Mouse (Mus musculus) heart, embryonic 13.5 days (tissue): Measurements from ENCODE around the gene Haus2. TPM values are rescaled to one million over a fixed set of nuclear protein-coding genes. Genes with fewer than 3 reads are reported as not detected.

Experiments
- ATAC-seq: fragments of 200-750 bp; cut with Nextera tagmentation; 2 replicates; pipeline ENCODE4 v1.8.0; 2017; ENCODE audit warnings: moderate TSS enrichment; ENCODE audit not compliant: insufficient number of reproducible peaks, low FRiP score, low TSS enrichment; ENCODE audit errors: extremely low read depth
- H3K27ac ChIP-seq: fragments of 300-500 bp; sonication (generic); replicated peaks from 2 replicates; pipeline ENCODE4 v1.5.1; 2015; ENCODE audit warnings: moderate library complexity, mild to moderate bottlenecking, inconsistent platforms
- H3K27me3 ChIP-seq: fragments of 300-500 bp; sonication (generic); replicated peaks from 2 replicates; pipeline ENCODE4 v1.6.1; 2015; ENCODE audit warnings: mild to moderate bottlenecking, inconsistent platforms
- H3K36me3 ChIP-seq: fragments of 300-500 bp; sonication (generic); 2 replicates; pipeline ENCODE4 v1.6.1; 2015; ENCODE audit warnings: mild to moderate bottlenecking, inconsistent platforms
- H3K4me1 ChIP-seq: fragments of 300-500 bp; sonication (generic); 2 replicates; pipeline ENCODE4 v1.6.1; 2015; ENCODE audit warnings: inconsistent platforms
- H3K4me2 ChIP-seq: fragments of 300-500 bp; sonication (generic); 2 replicates; pipeline ENCODE4 v1.6.1; 2015; ENCODE audit warnings: inconsistent platforms, mild to moderate bottlenecking, moderate library complexity
- H3K4me3 ChIP-seq: fragments of 300-500 bp; sonication (generic); 2 replicates; pipeline ENCODE4 v1.5.1; 2015; ENCODE audit warnings: moderate library complexity, mild to moderate bottlenecking, inconsistent platforms
- H3K9ac ChIP-seq: fragments of 300-500 bp; sonication (generic); 2 replicates; pipeline ENCODE4 v1.6.1; 2015; ENCODE audit warnings: inconsistent platforms, mild to moderate bottlenecking, moderate library complexity
- H3K9me3 ChIP-seq: fragments of 300-500 bp; sonication (generic); 2 replicates; pipeline ENCODE4 v1.6.1; 2016; ENCODE audit warnings: inconsistent platforms
- WGBS: fragments of 180-500 bp; shearing (Covaris S2); methylation state at CpG from one replicate; pipeline ENCODE4 v1.1.7; 2015; ENCODE audit warnings: mixed read lengths; 5-methylcytosine and 5-hydroxymethylcytosine counted together
- polyA plus RNA-seq: library from polyadenylated mRNA; unstranded; fragments of >200 nt; fragmentation: Nextera tagmentation; extraction: Ambion mirVana; gene quantifications from 2 replicates; pipeline ENCODE4 v1.2.1, GENCODE M21; 2015

Haus2 gene
- polyA plus RNA-seq, 1 experiment from 2014 or later: 18.9 TPM

DNA sequence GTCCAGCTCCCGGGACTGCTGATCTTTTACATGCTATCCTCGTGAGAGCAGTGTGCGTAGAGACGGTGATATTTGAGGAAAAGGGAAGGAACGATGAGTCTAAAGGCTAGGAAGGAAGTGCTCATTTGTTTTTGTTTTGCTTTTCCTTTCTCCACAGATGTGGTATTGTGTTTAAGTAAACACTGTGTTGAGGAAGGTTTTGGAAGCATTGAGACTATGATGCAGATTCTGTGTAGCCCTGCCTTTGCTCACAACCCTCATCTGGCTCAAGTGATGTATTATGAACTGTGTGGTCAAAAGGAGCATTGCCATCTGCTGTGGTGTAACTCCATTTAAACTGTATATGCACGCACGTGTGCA, 43.7 kb downstream of the Haus2 start:
- Histone ChIP-seq H3K27ac (peak overlapping the region; percentile 36; the same call in 1 of the 2 replicates), H3K4me2 (no peak overlapping the region), H3K9me3 (no peaks in the 10 kb centered on the region), H3K4me1 (peaks cover 12% of the 10 kb centered on the region), H3K27me3 (no peaks in the 10 kb centered on the region), H3K4me3 (no peak overlapping the region), H3K9ac (no peak overlapping the region), H3K36me3 (no peaks in the 10 kb centered on the region)
- ATAC-seq: no peak
- WGBS: 68% methylated on average over 7 of the region's 7 CpGs

DNA sequence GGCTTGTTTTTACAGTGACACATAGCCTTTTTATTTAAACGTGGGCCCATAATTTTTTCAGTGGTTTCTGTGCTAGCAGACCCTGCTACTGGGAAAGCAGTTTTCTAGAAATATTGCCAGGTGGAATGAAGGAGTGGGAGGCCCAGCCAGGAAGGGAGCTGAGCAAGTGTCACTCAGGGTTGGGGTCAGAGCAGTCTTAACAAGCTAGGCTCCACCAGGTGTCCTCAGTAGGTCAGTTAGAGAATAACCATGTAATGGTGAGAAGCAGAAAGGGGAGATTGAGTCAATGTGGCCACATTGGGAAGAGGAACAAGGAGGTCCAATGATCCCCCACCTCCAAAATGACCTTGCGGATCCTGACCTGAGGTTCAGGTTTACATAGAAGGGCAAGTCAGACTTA, 45.5 kb downstream of the Haus2 start:
- Histone ChIP-seq H3K27ac (no peak overlapping the region), H3K9ac (no peak overlapping the region), H3K4me1 (peaks cover 12% of the 10 kb centered on the region), H3K36me3 (no peaks in the 10 kb centered on the region), H3K4me3 (no peak overlapping the region), H3K27me3 (no peaks in the 10 kb centered on the region), H3K9me3 (no peaks in the 10 kb centered on the region), H3K4me2 (no peak overlapping the region)
- whole genome bisulfite sequencing: 67% methylated on average over 2 of the region's 2 CpGs
- ATAC-seq: no peak

DNA sequence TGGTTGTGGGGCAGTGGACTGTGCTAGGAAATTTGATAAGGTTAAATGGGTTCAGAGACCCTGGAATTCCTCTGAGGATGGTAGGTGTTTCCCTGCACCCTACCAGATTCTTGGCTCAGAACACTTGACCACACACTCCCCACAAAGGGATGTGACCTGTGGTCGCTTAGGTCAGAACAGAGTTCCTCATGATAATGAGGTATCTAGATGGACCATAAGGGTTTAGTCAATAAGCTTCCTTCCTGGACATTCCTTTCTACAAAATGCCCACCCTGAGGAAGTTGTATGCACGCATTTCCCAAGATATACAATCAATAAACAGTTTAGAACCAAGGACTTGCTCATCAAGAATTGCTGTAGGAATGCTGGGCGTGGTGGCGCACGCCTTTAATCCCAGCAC, 46.7 kb downstream of the Haus2 start:
- H3K36me3 ChIP-seq: no peaks in the 10 kb centered on the region
- H3K4me2 ChIP-seq: no peak overlapping the region
- H3K9ac ChIP-seq: no peak overlapping the region
- H3K27ac ChIP-seq: no peak overlapping the region
- 85% methylated on average over 5 of the region's 5 CpGs for WGBS
- no peak overlapping the region for H3K4me3 ChIP-seq
- peaks cover 20% of the 10 kb centered on the region for H3K4me1 ChIP-seq
- no peaks in the 10 kb centered on the region for H3K27me3 ChIP-seq
- ATAC-seq: no peak
- no peaks in the 10 kb centered on the region for H3K9me3 ChIP-seq

DNA sequence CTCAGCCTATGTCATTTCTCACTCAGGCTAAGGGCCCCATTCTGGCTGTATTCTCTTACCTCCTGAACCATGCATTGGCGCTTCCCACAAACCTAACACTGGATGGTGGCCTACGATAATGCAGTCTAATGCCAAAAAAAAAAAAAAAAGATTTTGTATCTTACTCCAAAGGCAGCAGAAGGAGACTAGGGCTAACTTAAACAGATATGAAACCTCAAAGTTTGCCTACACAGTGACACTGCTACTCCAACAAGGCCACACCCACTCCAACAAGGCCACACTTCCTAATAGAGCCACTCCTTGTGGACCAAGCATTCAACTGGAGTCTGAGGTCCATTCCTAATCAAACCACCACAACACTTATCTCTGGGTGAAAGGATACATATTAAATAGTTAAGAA, 47.5 kb downstream of the Haus2 start:
- Histone ChIP-seq H3K36me3 (no peaks in the 10 kb centered on the region), H3K9ac (no peak overlapping the region), H3K27me3 (no peaks in the 10 kb centered on the region), H3K9me3 (no peaks in the 10 kb centered on the region), H3K4me3 (no peak overlapping the region), H3K27ac (no peak overlapping the region), H3K4me1 (peaks cover 20% of the 10 kb centered on the region), H3K4me2 (no peak overlapping the region)
- no peak for ATAC-seq
- WGBS: 92% methylated on average over 2 of the region's 2 CpGs

DNA sequence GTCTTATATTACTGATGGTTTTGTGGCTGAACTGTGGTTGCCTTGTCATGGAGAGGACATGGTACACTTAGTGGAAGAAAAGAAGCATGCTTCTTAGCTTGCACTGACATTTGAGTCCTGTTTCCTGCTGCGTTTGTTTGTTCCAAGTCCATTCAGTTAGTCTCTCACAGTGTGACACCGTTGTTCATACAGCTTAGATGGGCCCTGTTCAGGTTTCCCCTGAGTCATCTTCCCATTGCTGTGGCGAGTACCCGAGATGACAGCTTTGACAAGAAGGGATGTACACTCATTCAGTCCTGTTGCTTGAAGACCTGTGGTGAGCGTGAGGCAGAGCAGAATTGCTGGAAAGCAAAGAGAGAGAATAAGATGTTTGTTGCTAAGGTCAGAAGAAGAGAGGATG, 49.3 kb downstream of the Haus2 start:
- Histone ChIP-seq H3K36me3 (no peaks in the 10 kb centered on the region), H3K9ac (no peak overlapping the region), H3K4me1 (peaks cover 12% of the 10 kb centered on the region), H3K9me3 (no peaks in the 10 kb centered on the region), H3K4me3 (no peak overlapping the region), H3K4me2 (no peak overlapping the region), H3K27me3 (no peaks in the 10 kb centered on the region), H3K27ac (no peak overlapping the region)
- ATAC-seq: no peak
- WGBS: 68% methylated on average over 5 of the region's 5 CpGs

DNA sequence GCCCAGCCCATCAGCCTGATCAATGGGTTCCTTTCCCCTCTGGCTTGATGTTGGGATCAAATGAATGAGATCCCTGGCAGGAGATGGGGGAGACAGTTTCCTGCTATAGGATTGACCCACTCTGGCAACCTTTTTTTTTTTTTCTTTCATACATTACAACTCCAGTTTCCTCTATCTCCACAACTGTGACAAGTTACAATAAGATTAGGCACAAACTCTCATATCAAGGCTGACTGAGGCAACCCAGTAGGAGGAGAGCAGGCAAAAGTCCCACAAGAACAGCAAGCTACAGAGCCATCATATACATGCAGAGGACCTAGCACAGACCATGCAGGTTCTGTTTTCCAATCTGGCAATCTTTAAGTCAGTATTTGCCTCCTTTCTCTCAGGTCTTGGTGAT, 50.1 kb downstream of the Haus2 start:
- H3K9me3 ChIP-seq: no peaks in the 10 kb centered on the region
- ATAC-seq: no peak
- H3K9ac ChIP-seq: no peak overlapping the region
- no peaks in the 10 kb centered on the region for H3K27me3 ChIP-seq
- no peak overlapping the region for H3K4me2 ChIP-seq
- peaks cover 18% of the 10 kb centered on the region for H3K4me1 ChIP-seq
- no peak overlapping the region for H3K27ac ChIP-seq
- H3K36me3 ChIP-seq: no peaks in the 10 kb centered on the region
- H3K4me3 ChIP-seq: no peak overlapping the region

DNA sequence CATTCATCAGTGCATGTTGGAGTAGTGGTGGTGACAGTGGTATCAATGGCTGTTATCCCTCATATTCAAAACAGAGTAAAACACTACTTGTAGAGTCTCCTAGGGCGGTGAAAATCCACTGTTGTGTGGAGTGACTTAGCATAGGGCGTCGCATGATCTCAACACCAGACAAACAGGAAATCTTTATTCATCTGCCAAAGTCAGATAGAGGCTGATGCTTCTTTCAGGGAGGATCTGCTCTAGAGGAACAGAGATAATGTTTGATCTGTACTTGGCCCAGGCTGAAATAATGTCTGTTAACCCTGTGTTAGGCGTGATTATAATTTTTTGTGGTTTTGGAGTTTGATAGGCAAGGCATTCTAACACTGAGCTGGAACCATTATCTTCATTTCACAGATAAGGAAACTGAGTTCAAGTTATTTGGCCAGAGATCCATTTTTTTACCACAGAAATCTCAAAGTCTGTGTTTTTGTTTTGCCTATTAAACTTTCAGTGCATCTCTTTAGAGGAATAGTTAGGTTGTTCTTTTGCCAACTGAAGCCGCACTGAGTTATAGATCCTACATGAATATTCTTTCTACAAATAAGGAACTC, 51.4 kb downstream of the Haus2 start:
- H3K36me3 ChIP-seq: no peaks in the 10 kb centered on the region
- no peak overlapping the region for H3K4me2 ChIP-seq
- peaks cover 18% of the 10 kb centered on the region for H3K4me1 ChIP-seq
- H3K27me3 ChIP-seq: no peaks in the 10 kb centered on the region
- H3K9me3 ChIP-seq: no peaks in the 10 kb centered on the region
- 45% methylated on average over 5 of the region's 5 CpGs for WGBS
- H3K4me3 ChIP-seq: no peak overlapping the region
- ATAC-seq: no peak
- no peak overlapping the region for H3K27ac ChIP-seq
- no peak overlapping the region for H3K9ac ChIP-seq

DNA sequence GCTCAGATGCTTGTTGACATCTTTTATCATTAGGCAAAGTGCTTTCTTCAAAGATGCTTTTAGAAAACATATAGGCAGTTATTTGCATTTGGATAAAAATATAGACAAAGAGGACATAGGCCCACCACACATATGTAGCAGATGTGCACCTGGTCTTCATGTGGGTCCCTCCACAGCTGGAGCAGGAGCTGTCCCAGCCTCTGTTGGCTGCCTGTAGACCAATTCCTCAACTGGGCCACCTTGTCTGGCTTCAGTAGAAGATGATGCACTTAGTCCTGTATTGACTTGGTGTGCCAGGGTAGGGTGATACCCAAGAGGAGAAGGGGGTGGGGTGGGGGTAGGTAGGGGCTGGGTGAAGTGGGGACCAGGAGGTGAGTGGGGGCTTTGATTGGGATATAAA, 53.6 kb downstream of the Haus2 start:
- Histone ChIP-seq H3K4me1 (peaks cover 18% of the 10 kb centered on the region), H3K36me3 (peaks cover 8% of the 10 kb centered on the region), H3K27me3 (no peaks in the 10 kb centered on the region), H3K27ac (no peak overlapping the region), H3K4me3 (no peak overlapping the region), H3K4me2 (no peak overlapping the region), H3K9me3 (no peaks in the 10 kb centered on the region), H3K9ac (no peak overlapping the region)
- ATAC-seq: no peak

DNA sequence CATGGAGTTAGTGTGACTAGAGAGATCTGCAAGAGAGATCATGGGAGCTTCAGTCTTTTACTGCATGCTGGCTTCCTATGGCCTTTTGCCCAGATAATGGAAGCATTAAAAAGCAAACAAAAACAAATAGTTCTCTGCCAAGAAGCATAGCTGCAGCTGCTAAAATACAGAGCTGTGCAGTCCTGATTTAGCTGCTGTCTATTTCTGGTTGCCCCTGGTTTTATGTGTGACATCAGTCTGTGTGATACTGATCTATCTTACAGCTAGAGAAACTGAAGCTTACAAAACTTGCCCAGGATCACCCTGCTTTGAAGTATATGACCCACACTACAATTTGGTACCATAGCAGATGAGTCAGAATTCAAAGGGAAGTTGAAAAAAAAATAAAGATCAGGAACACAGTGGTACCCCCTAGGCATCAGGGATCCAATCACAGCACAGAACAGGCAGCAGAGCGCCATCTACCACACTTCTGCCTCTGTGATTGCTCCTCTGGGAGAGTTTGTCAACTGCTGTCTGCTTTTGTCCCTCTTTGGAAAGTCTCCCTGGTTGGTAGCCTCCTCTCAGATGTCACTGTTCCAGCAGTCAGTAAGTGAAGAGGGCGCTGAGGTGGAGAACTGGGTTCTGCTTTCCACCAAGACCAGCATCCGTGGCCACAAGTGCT, 54.4 kb downstream of the Haus2 start:
- H3K27ac ChIP-seq: no peak overlapping the region
- no peaks in the 10 kb centered on the region for H3K27me3 ChIP-seq
- H3K36me3 ChIP-seq: peaks cover 8% of the 10 kb centered on the region
- H3K9me3 ChIP-seq: no peaks in the 10 kb centered on the region
- H3K9ac ChIP-seq: no peak overlapping the region
- peaks cover 18% of the 10 kb centered on the region for H3K4me1 ChIP-seq
- 68% methylated on average over 3 of the region's 3 CpGs for WGBS
- no peak overlapping the region for H3K4me3 ChIP-seq
- H3K4me2 ChIP-seq: no peak overlapping the region
- ATAC-seq: no peak

DNA sequence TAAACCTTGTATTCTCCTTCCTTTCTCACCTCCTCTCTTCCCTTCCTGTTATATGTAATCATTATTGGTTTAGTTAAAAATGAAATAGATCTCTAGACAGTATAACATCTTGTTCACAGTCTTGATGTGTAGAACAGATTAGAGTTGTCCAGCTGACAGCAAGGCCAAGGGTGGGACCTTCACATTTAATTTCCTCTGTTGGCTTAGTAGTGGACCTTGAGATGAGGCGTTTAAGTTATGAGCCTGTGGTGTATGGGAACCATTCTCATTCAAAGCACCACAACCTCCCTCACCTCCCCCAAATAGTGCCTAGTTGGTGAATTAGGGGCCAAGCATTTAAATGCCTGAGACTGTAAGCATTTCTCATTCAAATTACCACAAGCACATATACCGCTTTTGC, 58.3 kb downstream of the Haus2 start:
- peaks cover 8% of the 10 kb centered on the region for H3K36me3 ChIP-seq
- no peak for ATAC-seq
- H3K4me2 ChIP-seq: no peak overlapping the region
- no peak overlapping the region for H3K4me3 ChIP-seq
- H3K9ac ChIP-seq: no peak overlapping the region
- H3K27me3 ChIP-seq: no peaks in the 10 kb centered on the region
- 81% methylated on average over 2 of the region's 2 CpGs for WGBS
- H3K4me1 ChIP-seq: peaks cover 10% of the 10 kb centered on the region
- H3K9me3 ChIP-seq: no peaks in the 10 kb centered on the region
- H3K27ac ChIP-seq: no peak overlapping the region

DNA sequence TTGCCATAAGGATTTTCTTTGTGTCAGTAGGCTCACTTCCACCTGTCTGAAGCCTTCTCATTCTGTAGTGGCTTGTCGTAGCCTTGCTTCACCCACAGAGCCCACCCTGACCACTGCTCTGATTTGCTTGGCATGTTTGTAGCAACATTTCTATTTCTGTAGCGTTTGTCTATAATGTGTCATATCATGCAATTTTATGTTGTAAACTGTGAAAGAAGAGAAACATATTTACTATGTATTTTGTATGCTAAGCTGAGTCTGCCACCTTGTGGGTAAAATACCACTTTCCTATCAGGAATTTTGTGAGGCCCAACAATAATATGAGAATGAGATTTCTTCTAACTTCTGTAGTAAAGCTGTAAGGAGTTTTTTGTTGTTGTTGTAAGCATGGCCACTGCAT, 61.1 kb downstream of the Haus2 start:
- ATAC-seq: no peak

More for the DNA sequence above, 61.1 kb downstream of the Haus2 start:
- Histone ChIP-seq H3K9me3 (no peaks in the 10 kb centered on the region), H3K4me1 (no peaks in the 10 kb centered on the region), H3K4me2 (no peak overlapping the region), H3K27ac (no peak overlapping the region), H3K4me3 (no peak overlapping the region), H3K9ac (no peak overlapping the region), H3K36me3 (peaks cover 20% of the 10 kb centered on the region), H3K27me3 (no peaks in the 10 kb centered on the region)
- WGBS: 66% methylated on average over 2 of the region's 2 CpGs
